Mouse (Mus musculus) c-Kit-negative CD71-positive TER-119-positive erythroid progenitor cells, embryonic 14.5 days (primary cell): Measurements from ENCODE around the gene Cfap43.

Experiments used
- DNase-seq: peaks from one replicate; pipeline ENCODE4 v3.0.0-alpha.2; 2013; ENCODE audit warnings: low read depth, low spot score

Gene Cfap43

GRCm38 (mm10) chr19:47885191-47885743 is 33.8 kb downstream of the Cfap43 start:
- no peak for DNase-seq

- DNase-seq = no peak
Measured at GRCm38 (mm10) chr19:47884296-47885085, 34.6 kb downstream of the Cfap43 start.

GRCm38 (mm10) chr19:47882882-47883254 is 36.2 kb downstream of the Cfap43 start:
- no peak for DNase-seq

GRCm38 (mm10) chr19:47882151-47882881 is 36.8 kb downstream of the Cfap43 start:
- peak; percentile 66 for DNase-seq

GRCm38 (mm10) chr19:47881538-47881937 is 37.5 kb downstream of the Cfap43 start:
- DNase-seq = no peak

GRCm38 (mm10) chr19:47876252-47876651 is 42.8 kb downstream of the Cfap43 start:
- no peak for DNase-seq

- DNase-seq = no peak
Measured at GRCm38 (mm10) chr19:47871515-47871914, 47.6 kb downstream of the Cfap43 start.

- DNase-seq = no peak
Measured at GRCm38 (mm10) chr19:47870102-47870666, 48.9 kb downstream of the Cfap43 start.

GRCm38 (mm10) chr19:47869516-47869915 is 49.6 kb downstream of the Cfap43 start:
- DNase-seq = no peak

DNA sequence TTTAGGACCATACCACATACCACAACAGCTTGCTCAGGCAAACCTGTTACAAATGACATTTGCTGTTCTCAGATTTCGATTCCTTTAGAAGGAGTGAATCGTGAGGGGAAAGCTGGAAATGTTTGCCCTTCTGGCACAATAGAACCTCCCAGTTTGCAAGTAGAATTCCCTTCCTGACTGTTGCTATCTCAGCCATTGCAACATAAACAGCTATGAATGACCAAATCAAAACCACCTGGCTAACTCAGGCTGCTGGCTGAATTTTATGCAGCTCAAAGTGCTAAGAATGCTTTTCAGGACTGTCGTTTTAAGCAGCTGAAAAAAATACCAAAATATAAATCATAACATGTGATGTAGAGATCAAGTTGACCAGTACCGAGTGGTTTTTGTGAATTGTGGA is 50.1 kb downstream of the Cfap43 start:
- no peak for DNase-seq

DNA sequence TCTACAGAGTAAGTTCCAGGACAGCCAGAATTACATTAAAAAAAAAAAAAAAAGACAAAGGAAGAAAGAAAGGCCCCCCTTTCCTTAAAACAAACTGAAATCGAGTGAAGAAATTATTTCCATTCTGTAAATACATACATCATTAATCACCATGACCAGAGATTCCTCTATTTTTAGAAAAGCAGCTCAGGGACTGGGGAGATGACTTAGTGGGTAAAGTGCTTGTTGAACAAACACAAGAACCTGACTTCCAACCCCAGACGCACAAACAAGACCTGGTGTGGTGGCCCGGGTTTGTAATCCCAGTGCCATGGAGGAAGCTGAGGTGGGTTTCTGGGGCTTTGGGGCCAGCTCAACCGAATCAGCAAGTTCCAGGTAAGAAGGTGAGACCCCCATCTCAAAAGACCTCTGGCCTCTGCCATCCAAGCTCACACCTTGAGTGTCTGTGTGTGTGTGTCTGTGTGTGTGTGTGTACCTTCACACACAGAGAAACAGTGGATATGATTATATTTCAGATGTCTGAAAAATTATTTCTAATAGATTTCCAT is 51.4 kb downstream of the Cfap43 start:
- no peak for DNase-seq

DNA sequence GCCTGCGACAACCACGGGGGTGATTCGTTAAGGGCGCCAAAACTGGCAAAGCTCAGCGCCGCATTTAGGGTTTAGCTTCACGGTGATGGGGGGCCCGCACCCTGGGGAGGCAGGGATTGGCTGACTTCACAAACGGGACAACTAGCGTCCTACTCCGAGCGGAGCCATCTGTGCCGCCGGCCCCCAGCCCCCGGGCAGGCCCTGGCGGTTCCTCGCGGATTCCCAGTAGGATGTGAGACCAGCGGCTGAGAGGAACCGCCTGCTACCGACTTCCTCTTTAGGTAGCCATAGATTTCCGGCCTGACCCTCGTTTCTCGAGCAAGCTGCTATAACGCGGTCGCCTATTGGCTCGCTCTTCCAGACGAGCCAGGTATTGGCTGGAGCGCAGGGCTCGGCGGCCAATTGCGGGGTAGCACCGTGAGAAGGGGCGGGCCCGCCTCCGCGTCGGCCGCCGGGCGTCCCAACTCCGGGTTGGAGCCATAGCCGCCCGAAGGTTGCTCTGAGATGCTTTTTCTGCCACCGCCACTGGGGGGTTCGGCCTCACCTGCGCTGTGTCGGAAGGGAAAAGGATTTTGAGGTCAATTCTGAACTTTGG is 53.6 kb downstream of the Cfap43 start, which contains the start of gene Gsto2:
Gene Gsto2, plus strand, starts transcription at position 182 of the 595 bp plus-strand sequence.
- peak; percentile 78 for DNase-seq

- DNase-seq = no peak
Measured at GRCm38 (mm10) chr19:47864721-47865120, 54.4 kb downstream of the Cfap43 start.

DNA sequence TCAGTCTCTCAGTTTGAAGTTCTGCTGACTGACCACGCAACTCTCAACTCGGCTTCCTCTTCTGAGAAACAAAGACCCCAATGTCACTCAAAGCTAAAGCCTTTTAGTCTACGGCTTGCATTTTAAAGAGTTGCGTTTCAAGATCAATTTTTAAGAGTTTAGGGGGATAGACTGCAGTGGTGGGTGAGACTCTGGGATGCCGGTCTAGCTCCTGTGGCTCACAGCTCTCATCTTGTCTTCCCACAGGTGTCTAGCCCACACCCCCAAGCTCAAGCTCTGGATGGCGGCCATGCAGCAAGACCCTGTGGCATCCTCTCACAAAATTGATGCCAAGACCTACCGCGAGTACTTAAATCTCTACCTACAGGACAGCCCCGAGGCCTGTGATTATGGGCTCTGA is 55.0 kb downstream of the Cfap43 start:
- DNase-seq = no peak

DNA sequence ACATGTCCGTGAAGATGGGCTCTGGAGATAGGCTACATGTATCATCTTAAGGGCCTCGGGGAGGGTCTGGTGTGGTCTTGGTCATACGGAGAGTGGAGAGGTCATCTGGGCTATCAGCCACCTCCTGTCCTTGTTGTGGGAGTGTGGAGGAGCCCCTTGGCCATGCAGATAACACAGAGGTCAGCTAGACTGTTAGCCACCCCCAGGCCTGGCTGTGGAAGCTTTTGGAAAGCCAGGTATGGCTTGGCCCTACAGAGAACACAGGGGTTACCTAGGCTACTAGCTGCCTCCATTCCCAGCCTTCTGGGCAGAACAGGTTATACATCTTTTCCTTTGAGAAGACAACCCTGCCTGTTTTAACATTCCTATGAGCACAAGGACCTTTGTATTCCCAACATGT is 56.5 kb downstream of the Cfap43 start:
- no peak for DNase-seq

GRCm38 (mm10) chr19:47859180-47859579 is 59.9 kb downstream of the Cfap43 start:
- DNase-seq = no peak

DNA sequence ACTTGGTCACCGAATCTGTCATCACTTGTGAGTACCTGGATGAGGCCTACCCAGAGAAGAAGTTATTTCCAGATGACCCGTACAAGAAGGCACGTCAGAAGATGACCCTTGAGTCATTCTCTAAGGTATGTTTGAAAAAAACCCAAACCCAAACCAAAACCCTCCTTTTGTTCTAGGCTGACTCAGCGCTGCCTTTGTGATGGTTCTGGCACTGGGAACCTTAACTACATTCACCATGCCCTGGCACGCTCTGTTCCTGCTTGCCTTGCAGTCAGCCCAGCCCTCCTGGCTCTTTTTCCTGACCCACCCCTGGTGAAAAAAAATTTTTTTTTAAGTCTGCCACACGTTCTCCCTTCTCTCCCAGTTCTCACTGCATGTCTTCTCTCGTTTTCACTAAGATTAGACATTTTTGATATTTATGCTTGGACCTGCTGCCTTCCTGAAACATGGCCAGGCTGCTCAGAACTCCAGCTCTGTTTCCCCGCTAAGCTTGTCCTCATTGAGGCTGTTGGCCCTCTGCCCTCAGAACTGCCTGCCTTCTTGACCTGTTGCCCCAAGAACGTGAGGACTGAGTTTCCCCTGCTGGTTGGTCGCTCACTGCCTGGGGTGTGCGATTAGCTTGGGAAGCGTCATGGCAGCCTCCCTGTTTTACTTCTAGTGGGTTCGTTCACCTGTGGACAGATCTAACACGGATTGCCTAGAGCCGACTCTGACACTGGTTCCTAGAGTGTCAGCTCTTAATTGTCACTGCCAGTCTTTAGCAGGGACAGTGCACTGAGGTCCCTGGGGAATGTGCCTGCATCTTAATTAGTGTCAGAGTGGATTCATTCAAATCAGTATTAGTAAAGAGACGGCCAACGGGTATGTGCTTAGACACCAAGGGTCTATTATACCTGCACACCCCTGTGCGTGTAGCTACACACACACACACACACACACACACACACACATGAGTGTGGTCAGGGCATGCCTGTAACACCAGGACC is 60.8 kb downstream of the Cfap43 start:
- no peak for DNase-seq

- DNase-seq = peak; percentile 16
Measured at GRCm38 (mm10) chr19:47854796-47855783, 64.0 kb downstream of the Cfap43 start, which contains the start of gene Gsto1. TSS of gene Gsto1 (plus strand) at chr19:47854970.
